Mouse (Mus musculus) thymus, adult 2 months (tissue): ENCODE measurements around the gene Rnase10.

ENCODE experiments used
- CTCF ChIP-seq: fragments of 200-500 bp; IDR thresholded peaks from 2 replicates; pipeline ENCODE4 v1.5.1; 2012; ENCODE audit warnings: mild to moderate bottlenecking, control low read depth, low read length, moderate library complexity, borderline replicate concordance; ENCODE audit not compliant: control insufficient read depth, poor library complexity, insufficient read depth; ENCODE audit errors: extremely low read depth
- POLR2A ChIP-seq: fragments of 200-500 bp; IDR thresholded peaks from 2 replicates; pipeline ENCODE4 v1.6.1; 2012; ENCODE audit warnings: mild to moderate bottlenecking, low read length, control low read depth, moderate library complexity; ENCODE audit not compliant: control insufficient read depth, poor library complexity, insufficient read depth; ENCODE audit errors: extremely low read depth

DNA sequence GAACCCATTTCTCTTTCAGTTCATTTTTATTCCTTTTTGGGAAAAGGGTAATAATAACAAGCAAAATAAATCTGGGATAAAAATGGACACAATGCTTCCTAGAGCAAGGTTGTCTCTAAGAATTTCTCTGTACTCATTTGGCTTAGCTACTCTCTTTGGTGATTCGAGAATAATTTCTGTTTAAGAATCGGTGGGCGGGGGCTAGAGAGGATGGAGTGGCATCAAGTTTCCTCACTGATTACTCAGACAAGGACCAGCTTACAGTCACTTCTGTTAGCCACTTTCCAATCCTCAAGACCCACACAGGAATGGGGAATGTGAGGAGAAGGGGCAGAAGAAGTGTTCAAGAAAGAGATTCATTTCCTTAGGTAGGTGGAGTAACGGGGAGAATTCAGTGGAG, 1.2 kb downstream of the Rnase10 start:
- TF ChIP-seq CTCF (no peak), POLR2A (no peak)
